Mouse (Mus musculus) cortical plate, adult 2 months (tissue): Measurements from ENCODE around the gene Ier5l. TPM values are rescaled to one million over a fixed set of nuclear protein-coding genes. Genes with fewer than 3 reads are reported as not detected.

Source experiments
- H3K27ac ChIP-seq: fragments of 200-500 bp; 2 replicates; pipeline ENCODE4 v1.5.1; 2012; ENCODE audit warnings: low read length, control low read depth, inconsistent platforms; ENCODE audit not compliant: insufficient read depth
- H3K4me1 ChIP-seq: fragments of 200-500 bp; 2 replicates; pipeline ENCODE4 v1.6.1; 2011; ENCODE audit warnings: low read length; ENCODE audit not compliant: control insufficient read depth, insufficient read depth
- H3K4me3 ChIP-seq: fragments of 200-500 bp; 2 replicates; pipeline ENCODE4 v1.5.1; 2011; ENCODE audit warnings: mild to moderate bottlenecking, low read length, control low read depth; ENCODE audit not compliant: insufficient read depth
- CTCF ChIP-seq: fragments of 200-500 bp; IDR thresholded peaks from 2 replicates; pipeline ENCODE4 v1.5.1; 2011; ENCODE audit warnings: mild to moderate bottlenecking, control low read depth, low read length; ENCODE audit not compliant: insufficient read depth; ENCODE audit errors: extremely low read depth
- POLR2A ChIP-seq: fragments of 200-500 bp; IDR thresholded peaks from 2 replicates; pipeline ENCODE4 v1.6.1; 2011; ENCODE audit warnings: mild to moderate bottlenecking, low read length, control low read depth; ENCODE audit not compliant: insufficient read depth; ENCODE audit errors: extremely low read depth
- polyA plus RNA-seq: library from polyadenylated mRNA; depleted of rRNA; stranded (reverse); fragments of >200 nt; gene quantifications from 2 replicates; pipeline ENCODE4 v1.2.3, GENCODE M21; 2012

Gene Ier5l
- polyA plus RNA-seq, 1 experiment = 22.1 TPM

DNA sequence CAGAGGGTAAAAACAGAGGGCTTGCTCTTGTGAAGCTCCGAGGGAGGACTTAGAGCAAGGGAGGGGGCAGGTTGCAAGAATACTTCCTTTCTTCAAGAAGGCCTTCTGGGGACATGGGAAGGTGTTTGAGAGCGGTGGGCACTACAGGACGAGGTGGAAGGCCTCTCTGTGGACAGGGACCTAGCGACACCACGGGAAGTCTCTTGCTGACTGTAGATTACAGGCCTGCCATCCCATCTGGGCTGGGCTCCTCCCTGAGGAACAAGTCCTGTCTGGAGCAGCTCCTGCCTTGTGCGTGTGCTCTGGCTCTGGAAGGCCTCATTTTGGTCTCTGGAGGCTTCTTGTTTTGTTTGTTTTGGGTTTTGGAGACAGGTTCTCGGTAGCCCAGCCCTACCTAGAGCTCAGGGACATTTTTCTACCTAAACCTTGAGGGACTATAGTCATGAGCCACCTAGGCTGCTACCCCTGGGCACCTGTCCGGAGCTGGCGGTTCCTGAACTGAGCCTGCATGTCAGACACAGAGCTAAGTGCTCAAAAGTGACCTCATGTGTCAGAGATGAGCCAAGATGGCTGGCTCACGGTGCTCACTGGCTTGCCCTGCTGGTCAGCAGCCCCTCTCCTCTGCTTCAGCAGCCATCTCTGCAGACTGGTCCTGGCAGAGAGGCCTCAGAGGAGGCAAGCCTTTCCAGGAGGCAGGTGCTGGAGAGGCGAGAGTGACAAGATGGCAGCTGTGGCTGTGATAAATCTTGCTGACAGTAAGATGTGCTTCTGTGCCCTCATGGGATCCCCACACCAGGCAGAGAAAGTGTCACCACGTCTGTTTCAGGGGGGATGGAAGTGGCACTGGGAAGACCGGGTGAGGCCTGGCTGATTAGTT is 17.7 kb downstream of the Ier5l start:
- Histone ChIP-seq H3K4me1 (no peaks in the 10 kb centered on the region), H3K27ac (no peak overlapping the region), H3K4me3 (no peak overlapping the region)
- TF ChIP-seq CTCF (no peak), POLR2A (no peak)

DNA sequence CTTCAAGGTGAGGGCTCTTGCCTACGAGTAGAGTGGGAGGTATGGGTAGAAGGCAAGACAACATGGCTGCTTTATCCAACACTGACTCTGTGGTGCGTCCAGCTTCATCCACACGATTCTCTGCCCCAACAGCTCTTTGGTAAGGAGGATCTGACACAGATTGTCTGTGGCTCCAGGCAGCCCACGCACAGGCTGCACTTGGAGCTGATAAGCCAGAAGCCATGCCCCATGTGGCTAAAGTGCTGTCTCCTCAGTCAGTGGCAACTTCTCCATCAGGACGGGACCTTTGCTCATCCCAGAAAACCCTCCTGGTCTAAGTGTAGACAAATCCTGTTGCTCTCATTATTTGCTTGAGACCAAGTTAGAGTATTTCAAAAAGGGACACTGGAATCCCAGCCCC is 19.4 kb downstream of the Ier5l start:
- Histone ChIP-seq H3K27ac (no peak overlapping the region), H3K4me1 (no peaks in the 10 kb centered on the region), H3K4me3 (no peak overlapping the region)
- no peak for TF ChIP-seq POLR2A
- TF ChIP-seq CTCF = no peak

DNA sequence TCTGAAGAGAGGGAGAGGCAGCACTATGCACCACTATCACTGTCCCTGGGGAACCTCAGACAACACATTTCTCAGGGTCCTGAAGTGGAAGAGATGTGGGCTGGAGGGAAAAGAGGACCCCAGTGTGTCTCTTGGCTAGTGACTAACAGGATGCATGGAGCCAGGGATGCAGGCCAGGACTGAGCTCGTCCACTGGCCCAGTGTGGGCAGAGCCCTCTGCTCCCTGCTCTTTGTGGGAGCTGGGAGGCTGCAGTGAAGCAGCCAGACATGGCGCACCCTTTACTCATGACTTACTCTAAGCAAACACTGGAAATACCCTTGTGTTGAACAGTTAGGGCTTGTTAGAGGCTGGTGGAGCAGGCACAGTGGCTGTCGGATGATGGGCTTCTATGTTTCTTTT is 20.4 kb downstream of the Ier5l start:
- Histone ChIP-seq H3K4me3 (no peak overlapping the region), H3K4me1 (no peaks in the 10 kb centered on the region), H3K27ac (no peak overlapping the region)
- TF ChIP-seq POLR2A = no peak
- TF ChIP-seq CTCF = no peak

DNA sequence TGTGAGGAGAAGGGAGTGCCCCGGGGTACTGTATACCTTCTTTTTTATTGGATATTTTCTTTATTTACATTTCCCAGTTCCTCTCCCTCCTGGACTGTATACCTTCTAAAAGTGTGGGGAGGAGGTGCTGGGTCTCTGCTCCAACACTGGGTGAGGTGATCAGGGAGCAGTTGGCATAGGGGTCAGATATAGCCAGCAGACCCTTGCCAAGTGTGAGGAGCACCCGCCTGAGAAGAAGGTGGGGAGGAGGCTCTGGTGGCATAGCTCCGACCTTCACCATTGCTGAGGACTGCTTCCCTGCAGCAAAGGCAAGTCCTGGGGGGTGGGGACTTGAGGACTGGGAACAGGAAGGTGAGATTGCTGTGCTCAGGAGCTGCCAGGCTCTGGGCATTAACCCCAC is 22.5 kb downstream of the Ier5l start:
- no peak overlapping the region for H3K27ac ChIP-seq
- TF ChIP-seq POLR2A = no peak
- H3K4me3 ChIP-seq = no peak overlapping the region
- no peaks in the 10 kb centered on the region for H3K4me1 ChIP-seq

DNA sequence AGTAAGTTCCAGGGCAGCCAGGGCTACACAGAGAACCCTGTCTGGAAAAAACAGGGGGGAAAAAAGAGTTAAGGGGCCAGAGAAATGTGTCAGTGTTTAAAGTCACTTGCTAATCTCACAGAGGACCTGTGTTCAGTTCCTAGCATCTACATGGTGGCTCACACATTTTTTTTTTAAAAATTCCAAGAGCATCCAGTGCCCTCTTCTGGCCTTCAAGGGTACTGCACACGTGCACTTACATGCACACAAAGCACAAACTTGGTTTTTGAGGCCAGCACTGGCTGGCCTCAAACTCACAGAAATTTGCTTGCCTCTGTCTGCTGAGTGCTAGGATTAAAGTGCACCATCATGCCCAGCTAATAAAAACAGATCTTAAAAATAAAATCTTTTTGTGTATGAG is 23.5 kb downstream of the Ier5l start:
- Histone ChIP-seq H3K4me1 (no peaks in the 10 kb centered on the region), H3K27ac (no peak overlapping the region), H3K4me3 (no peak overlapping the region)
- TF ChIP-seq CTCF (0 out of 2 replicates have a peak, but pooled peaks have one; percentile 24), POLR2A (no peak)

DNA sequence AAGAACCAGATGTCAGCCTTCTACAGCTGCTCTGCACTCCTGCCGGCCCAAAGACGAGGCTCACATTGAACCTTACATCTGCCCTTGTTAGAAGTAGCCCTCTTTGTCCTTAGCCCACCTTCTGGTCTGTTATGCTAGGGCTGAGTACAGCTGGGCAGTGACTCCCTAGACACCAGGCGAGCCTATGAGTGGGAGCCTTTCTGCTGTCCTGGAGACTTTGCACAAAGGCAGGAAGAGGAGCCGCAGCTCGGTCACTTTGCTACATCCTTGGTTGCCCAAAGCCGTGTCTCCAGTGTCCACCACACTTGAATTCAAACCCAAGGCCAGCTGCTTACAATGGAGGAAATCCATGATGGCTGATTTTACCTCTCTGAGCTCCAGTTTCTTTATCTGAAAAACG is 25.6 kb downstream of the Ier5l start:
- no peak for TF ChIP-seq POLR2A
- TF ChIP-seq CTCF = no peak
- Histone ChIP-seq H3K27ac (no peak overlapping the region), H3K4me3 (no peak overlapping the region), H3K4me1 (no peaks in the 10 kb centered on the region)

DNA sequence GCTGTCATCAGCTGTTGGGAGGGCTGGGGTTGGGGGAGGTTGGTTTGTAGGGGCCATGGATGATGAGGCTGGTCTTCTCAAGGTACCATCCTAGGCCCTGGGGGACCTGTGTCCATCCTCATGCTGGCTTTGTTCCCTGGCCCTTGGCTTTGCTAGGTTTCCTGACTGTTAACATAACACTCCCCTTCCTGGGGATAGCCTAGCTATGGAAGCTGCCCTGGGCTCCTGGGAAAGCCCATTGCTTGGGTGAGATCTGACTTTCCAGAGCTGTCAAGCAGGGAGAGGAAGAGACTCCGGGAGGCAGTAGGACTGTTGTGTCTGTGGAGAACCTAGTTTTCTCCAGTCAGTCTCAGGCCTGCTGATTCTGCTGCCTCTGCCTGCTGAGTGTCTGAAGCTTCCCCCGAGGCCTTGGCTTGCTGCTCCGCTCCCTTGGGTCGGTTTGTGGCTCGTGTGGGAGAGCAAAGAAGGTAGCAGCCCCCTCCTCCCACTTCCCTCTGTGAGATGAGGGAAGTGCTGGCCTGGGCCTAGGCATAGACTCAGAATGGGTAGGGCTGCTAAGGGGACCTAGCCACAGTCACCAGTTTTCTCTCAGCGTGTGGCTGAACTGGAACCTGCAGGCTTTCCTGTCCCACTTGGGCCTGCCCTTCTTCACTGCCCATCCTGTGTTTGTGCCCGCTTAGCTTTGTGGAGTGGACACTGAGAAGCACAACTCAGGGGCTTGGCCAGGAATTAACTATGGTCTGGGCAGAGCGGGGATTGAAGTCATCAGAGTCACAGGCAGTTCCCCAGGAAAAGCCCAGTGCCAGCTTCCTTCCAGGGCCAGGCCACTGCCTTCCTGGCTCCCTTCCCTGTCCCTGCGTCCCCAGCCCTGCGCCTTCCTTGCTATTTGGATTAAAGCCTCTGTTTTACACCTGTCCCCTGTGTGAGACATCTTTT is 26.9 kb downstream of the Ier5l start:
- Histone ChIP-seq H3K4me3 (no peak overlapping the region), H3K4me1 (peaks cover 7% of the 10 kb centered on the region), H3K27ac (peak overlapping the region; percentile 44; the same call in 1 of the 2 replicates)
- TF ChIP-seq POLR2A = no peak

DNA sequence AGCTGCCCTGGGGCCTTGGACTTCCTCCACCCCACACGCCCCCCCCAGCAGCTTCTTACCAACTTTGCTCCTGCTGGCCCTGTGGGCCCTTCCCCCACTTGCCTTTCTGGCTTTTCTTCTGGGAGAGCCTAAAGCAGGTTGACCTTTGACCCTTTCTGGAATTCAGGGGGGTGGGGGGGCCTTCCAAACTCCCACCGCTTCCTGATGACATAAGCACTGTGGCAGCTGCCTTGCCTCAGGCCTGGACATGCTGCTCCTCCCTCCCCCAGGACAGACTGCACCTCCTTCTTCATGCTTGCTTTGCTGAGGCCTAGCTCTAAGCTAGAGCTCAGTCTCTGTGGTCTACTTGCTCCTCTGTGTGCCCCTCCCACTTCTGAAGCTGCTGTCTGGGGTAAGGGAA is 28.7 kb downstream of the Ier5l start:
- Histone ChIP-seq H3K27ac (no peak overlapping the region), H3K4me1 (peaks cover 14% of the 10 kb centered on the region), H3K4me3 (no peak overlapping the region)
- TF ChIP-seq CTCF = no peak
- TF ChIP-seq POLR2A = no peak

DNA sequence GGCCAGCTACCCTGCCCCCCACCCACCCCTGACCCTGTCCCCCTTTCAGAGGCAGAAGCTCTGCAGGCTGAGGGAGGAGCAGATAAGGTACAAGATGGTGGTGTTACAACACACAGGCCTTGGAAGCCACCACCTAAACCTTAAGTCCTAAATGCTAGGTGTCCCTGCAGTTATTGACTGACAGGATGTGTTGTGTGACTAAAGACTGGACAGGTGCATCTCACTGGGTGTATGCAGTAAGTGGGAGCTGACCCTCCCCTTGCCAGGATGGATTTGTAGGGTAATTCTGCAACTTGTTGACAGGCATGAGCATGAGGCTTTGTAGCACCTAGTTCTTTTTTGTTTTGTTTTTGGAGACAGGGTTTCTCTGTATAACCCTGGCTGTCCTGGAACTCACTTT is 29.6 kb downstream of the Ier5l start:
- Histone ChIP-seq H3K4me1 (peaks cover 14% of the 10 kb centered on the region), H3K4me3 (no peak overlapping the region), H3K27ac (no peak overlapping the region)
- TF ChIP-seq POLR2A (no peak), CTCF (no peak)
